Mouse (Mus musculus): Measurements from ENCODE around the gene Arvcf. TPM values are rescaled to one million over a fixed set of nuclear protein-coding genes. Genes with fewer than 3 reads are reported as not detected.

Arvcf gene
- polyA plus RNA-seq, 1 experiment from 2014 or later = 13.8 TPM

DNA sequence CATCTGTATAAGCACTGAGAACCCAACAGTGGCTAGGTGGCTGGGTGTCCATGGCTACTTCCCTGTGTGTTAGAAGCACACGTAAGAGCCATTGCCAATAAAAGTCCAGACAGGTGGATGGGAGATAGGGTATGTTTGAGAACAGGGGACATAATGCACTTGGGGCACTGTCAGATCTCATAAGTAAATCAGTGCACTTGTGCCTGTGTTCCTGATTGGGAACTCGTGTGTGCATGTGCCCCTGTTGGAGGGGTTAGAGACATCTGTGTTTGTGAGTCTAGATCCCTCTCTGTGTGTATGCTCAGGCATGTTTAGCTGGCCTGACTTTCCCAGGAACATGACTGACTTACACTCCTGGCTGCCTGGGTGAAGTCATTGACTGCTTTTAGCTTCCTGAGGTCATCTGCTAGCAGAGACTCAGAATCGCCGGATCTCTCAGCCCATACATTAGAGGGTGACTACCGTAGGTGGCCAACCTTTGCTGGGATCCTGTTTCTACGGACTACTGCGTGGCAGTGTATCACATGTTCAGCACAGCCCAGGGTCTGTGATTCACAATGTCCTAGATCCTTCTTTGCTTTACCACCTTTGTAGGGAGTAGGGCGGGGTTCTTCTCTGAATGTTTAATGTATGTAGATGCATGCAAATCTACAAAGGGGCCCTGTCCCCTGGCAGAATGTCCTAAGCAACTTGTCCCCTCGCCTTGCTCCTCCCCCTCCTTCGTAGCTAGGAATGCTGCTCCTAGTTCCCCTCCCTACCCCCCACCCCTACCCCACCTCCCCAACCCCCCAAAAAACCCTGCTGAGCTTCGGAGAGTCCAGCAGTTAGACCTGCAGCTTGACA lies 47.0 kb downstream of the Arvcf start:
- no peak overlapping the region for H3K4me2 ChIP-seq
- peaks cover 29% of the 10 kb centered on the region for H3K4me1 ChIP-seq (replicated peaks; ENCODE audit: control insufficient read depth, insufficient read depth, low read length)
- H3K9ac ChIP-seq (ENCODE audit: low read depth, low read length) = no peak overlapping the region
- no peaks in the 10 kb centered on the region for H3K9me3 ChIP-seq (ENCODE audit: control insufficient read depth, low read length)
- ATAC-seq (replicated peaks; ENCODE audit: low FRiP score) (no peak), DNase-seq (ENCODE audit: low spot score) (no peak)
- H3K4me3 ChIP-seq (ENCODE audit: low read depth, low read length) = no peak overlapping the region
- WGBS = 41% methylated on average over 11 of the region's 11 CpGs
- H3K27ac ChIP-seq (ENCODE audit: low read depth, low read length) = no peak overlapping the region
- no peaks in the 10 kb centered on the region for H3K27me3 ChIP-seq (replicated peaks; ENCODE audit: control insufficient read depth, insufficient read depth, low read length)
- peaks cover 10% of the 10 kb centered on the region for H3K36me3 ChIP-seq (ENCODE audit: control insufficient read depth, insufficient read depth, low read length)

DNA sequence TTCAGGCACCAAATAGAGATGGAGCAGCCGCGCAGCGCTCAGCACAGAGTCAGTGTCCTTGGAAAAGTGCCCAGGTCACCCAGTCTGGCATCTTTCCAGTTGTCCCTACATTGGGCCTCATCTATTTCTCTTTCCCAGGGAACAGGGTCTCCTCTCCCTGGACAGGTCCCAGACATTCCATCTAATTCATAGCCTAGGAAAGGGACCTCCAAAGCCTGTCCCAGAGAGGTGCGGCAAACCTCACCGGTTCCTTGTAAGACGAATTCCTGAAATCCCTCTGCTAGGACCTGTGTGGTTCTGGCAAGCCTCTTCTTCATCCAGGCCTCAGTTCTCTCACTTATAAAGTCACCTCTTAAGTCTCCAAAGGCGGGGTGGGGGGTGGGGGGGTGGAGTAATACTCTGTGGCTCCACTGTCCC lies 47.6 kb downstream of the Arvcf start:
- Histone ChIP-seq H3K36me3 (ENCODE audit: control insufficient read depth, insufficient read depth, low read length) (peaks cover 10% of the 10 kb centered on the region), H3K9ac (ENCODE audit: low read depth, low read length) (no peak overlapping the region), H3K27ac (ENCODE audit: low read depth, low read length) (no peak overlapping the region), H3K9me3 (ENCODE audit: control insufficient read depth, low read length) (no peaks in the 10 kb centered on the region), H3K4me2 (no peak overlapping the region), H3K27me3 (replicated peaks; ENCODE audit: control insufficient read depth, insufficient read depth, low read length) (no peaks in the 10 kb centered on the region), H3K4me1 (replicated peaks; ENCODE audit: control insufficient read depth, insufficient read depth, low read length) (peaks cover 31% of the 10 kb centered on the region), H3K4me3 (ENCODE audit: low read depth, low read length) (no peak overlapping the region)
- DNase-seq (ENCODE audit: low spot score) = no peak
- 63% methylated on average over 6 of the region's 7 CpGs for WGBS
- ATAC-seq (replicated peaks; ENCODE audit: low FRiP score) = no peak

DNA sequence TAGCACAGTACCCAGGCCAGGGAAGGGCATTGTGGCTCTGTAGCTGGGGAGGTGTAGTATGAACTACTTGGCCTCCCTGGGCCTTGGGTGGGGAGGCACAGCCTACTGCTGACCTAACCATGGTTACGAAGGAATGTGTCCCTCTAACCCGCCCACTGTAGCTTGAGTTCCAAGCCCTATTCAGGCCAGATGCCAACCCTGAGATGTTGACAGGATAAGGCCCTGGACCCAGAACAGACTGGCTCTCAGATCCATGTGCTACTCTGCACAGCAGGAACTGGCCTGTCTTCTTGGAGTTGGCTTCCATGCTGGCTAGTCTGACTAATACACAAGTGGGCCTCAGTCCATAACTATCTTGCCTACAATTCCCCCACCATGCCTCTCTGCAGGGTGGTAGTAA lies 48.2 kb downstream of the Arvcf start:
- H3K27ac ChIP-seq (ENCODE audit: low read depth, low read length) = no peak overlapping the region
- no peaks in the 10 kb centered on the region for H3K9me3 ChIP-seq (ENCODE audit: control insufficient read depth, low read length)
- H3K9ac ChIP-seq (ENCODE audit: low read depth, low read length) = no peak overlapping the region
- no peak overlapping the region for H3K4me3 ChIP-seq (ENCODE audit: low read depth, low read length)
- peaks cover 32% of the 10 kb centered on the region for H3K4me1 ChIP-seq (replicated peaks; ENCODE audit: control insufficient read depth, insufficient read depth, low read length)
- H3K27me3 ChIP-seq (replicated peaks; ENCODE audit: control insufficient read depth, insufficient read depth, low read length) = no peaks in the 10 kb centered on the region
- DNase-seq (ENCODE audit: low spot score) = no peak
- H3K4me2 ChIP-seq = no peak overlapping the region
- WGBS = 90% methylated on average over 2 of the region's 2 CpGs
- no peak for ATAC-seq (replicated peaks; ENCODE audit: low FRiP score)
- H3K36me3 ChIP-seq (ENCODE audit: control insufficient read depth, insufficient read depth, low read length) = peaks cover 10% of the 10 kb centered on the region

DNA sequence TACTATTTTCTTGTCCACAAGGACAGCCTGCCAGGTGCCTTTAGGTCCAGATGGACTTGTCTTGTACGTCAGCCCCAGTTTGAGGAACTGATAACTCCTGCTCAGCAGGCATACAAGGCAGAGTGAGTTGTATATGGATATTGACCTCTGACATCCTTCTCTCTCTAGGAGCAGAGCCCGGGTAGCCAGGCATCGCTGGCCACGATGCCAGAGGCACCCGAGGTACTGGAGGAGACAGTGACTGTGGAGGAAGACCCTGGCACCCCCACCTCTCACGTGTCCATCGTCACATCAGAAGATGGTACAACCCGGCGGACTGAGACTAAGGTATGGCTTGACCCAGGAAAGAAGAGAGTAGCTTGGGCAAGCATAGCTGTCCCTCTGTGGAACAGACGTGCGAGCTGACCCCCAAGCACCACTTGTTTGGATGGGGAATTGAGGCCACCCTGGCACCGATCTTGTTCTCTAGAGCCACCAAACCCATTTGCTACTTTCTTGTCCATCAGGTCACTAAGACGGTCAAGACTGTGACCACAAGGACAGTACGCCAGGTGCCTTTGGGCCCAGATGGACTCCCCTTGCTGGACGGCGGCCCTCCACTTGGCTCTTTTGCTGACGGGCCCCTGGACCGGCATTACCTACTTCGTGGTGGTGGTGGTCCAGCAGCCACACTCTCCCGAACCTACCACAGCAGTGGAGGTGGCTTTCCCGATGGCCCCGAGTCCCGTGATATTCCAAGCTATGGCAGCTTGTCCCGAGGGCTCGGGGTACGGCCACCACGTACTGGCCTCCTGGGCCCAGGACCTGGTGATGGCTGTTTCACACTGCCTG lies 49.0 kb downstream of the Arvcf start:
- WGBS = 94% methylated on average over 27 of the region's 27 CpGs
- no peak for ATAC-seq (replicated peaks; ENCODE audit: low FRiP score)
- H3K27ac ChIP-seq (ENCODE audit: low read depth, low read length) = no peak overlapping the region

DNA sequence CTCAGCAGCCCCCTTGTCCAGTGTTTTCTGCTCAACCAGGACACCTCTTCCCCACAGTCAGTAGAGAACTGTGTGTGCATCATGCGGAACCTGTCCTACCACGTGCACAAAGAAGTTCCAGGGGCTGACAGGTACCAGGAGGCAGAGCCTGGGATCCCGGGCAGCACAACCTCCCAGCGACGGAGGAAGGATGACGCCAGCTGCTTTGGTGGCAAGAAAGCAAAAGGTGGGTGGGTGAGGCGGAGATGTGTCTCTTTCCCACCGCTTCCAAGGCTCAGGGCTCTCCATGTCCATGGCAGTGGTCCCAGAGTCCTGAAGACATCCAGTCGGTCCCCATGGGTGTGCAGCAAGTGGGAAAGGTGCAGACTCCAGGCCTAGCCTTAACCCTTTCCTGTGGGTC lies 52.0 kb downstream of the Arvcf start:
- peaks cover 15% of the 10 kb centered on the region for H3K36me3 ChIP-seq (ENCODE audit: control insufficient read depth, insufficient read depth, low read length)
- H3K4me3 ChIP-seq (ENCODE audit: low read depth, low read length) = no peak overlapping the region
- no peaks in the 10 kb centered on the region for H3K27me3 ChIP-seq (replicated peaks; ENCODE audit: control insufficient read depth, insufficient read depth, low read length)
- WGBS = 81% methylated on average over 9 of the region's 9 CpGs
- H3K4me1 ChIP-seq (replicated peaks; ENCODE audit: control insufficient read depth, insufficient read depth, low read length) = peaks cover 7% of the 10 kb centered on the region
- DNase-seq (ENCODE audit: low spot score) (no peak), ATAC-seq (replicated peaks; ENCODE audit: low FRiP score) (no peak)
- no peak overlapping the region for H3K9ac ChIP-seq (ENCODE audit: low read depth, low read length)
- H3K4me2 ChIP-seq = no peak overlapping the region
- no peaks in the 10 kb centered on the region for H3K9me3 ChIP-seq (ENCODE audit: control insufficient read depth, low read length)
- no peak overlapping the region for H3K27ac ChIP-seq (ENCODE audit: low read depth, low read length)

More for the DNA sequence above, 49.0 kb downstream of the Arvcf start:
- Histone ChIP-seq H3K4me2 (no peak overlapping the region), H3K4me3 (ENCODE audit: low read depth, low read length) (no peak overlapping the region), H3K27me3 (replicated peaks; ENCODE audit: control insufficient read depth, insufficient read depth, low read length) (no peaks in the 10 kb centered on the region), H3K9me3 (ENCODE audit: control insufficient read depth, low read length) (no peaks in the 10 kb centered on the region), H3K9ac (ENCODE audit: low read depth, low read length) (no peak overlapping the region), H3K36me3 (ENCODE audit: control insufficient read depth, insufficient read depth, low read length) (peaks cover 12% of the 10 kb centered on the region), H3K4me1 (replicated peaks; ENCODE audit: control insufficient read depth, insufficient read depth, low read length) (peaks cover 25% of the 10 kb centered on the region)
- DNase-seq (ENCODE audit: low spot score) = no peak

DNA sequence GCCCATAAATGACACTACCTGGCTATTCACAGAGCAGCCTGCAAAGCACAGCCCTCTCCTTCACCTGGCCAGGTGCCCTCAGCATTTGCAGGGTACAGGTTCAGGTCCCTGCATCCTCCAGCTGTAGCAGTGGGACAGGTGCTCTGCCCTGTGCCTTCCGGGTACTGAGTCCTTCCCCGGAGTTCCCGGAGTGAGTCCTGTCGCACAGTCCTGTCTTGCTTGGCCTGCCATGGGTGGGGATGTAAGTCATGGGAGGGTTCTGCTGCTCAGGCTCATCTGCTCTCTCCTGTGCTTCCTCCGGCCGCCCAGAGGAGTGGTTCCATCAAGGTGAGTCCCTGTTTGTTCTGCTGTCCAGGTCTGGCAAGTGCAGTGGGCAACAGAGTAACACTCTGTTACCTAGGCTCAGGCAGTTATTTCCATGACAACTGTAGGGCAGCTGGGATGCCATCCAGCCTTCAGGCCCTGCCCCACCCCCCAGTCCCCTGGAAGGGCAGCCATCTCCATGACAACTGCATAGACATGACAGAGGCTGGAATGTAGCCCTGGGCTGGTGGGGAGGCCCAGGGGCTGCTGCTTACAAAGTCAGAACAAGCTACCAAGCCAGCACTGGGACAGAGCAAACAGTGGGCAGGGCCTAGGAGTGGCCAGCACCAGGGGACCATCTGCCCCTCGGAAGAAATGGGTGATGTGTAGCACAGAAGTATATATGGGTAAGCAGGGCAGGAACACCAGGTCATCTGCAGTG lies 52.7 kb downstream of the Arvcf start:
- WGBS = 63% methylated on average over 7 of the region's 7 CpGs
- H3K9ac ChIP-seq (ENCODE audit: low read depth, low read length) = no peak overlapping the region
- H3K4me1 ChIP-seq (replicated peaks; ENCODE audit: control insufficient read depth, insufficient read depth, low read length) = peaks cover 7% of the 10 kb centered on the region
- no peaks in the 10 kb centered on the region for H3K9me3 ChIP-seq (ENCODE audit: control insufficient read depth, low read length)
- ATAC-seq (replicated peaks; ENCODE audit: low FRiP score) = peak; percentile 34
- H3K4me3 ChIP-seq (ENCODE audit: low read depth, low read length) = no peak overlapping the region
- H3K4me2 ChIP-seq = no peak overlapping the region
- H3K27me3 ChIP-seq (replicated peaks; ENCODE audit: control insufficient read depth, insufficient read depth, low read length) = no peaks in the 10 kb centered on the region
- H3K36me3 ChIP-seq (ENCODE audit: control insufficient read depth, insufficient read depth, low read length) = peaks cover 15% of the 10 kb centered on the region
- H3K27ac ChIP-seq (ENCODE audit: low read depth, low read length) = no peak overlapping the region
- DNase-seq (ENCODE audit: low spot score) = no peak

DNA sequence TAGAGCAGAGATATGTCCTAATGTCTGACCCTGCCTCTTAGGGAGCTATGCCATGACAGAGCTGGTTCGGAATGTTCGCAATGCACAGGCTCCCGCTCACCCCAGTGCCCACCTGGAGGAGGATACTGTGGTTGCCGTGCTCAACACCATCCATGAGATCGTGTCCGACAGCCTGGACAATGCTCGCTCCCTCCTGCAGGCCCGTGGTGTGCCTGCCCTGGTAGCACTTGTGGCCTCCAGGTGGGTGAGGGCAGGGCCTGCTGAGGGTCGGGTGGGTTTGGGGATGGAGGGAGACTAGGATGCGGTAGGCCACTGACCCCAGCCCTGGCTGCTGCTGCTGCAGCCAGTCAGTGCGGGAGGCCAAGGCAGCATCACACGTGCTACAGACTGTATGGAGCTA lies 55.3 kb downstream of the Arvcf start:
- no peak for ATAC-seq (replicated peaks; ENCODE audit: low FRiP score)
- no peaks in the 10 kb centered on the region for H3K9me3 ChIP-seq (ENCODE audit: control insufficient read depth, low read length)
- H3K27ac ChIP-seq (ENCODE audit: low read depth, low read length) = no peak overlapping the region
- no peak overlapping the region for H3K4me3 ChIP-seq (ENCODE audit: low read depth, low read length)
- no peak for DNase-seq (ENCODE audit: low spot score)
- H3K9ac ChIP-seq (ENCODE audit: low read depth, low read length) = no peak overlapping the region
- no peaks in the 10 kb centered on the region for H3K27me3 ChIP-seq (replicated peaks; ENCODE audit: control insufficient read depth, insufficient read depth, low read length)
- peaks cover 14% of the 10 kb centered on the region for H3K4me1 ChIP-seq (replicated peaks; ENCODE audit: control insufficient read depth, insufficient read depth, low read length)
- 89% methylated on average over 12 of the region's 12 CpGs for WGBS
- no peak overlapping the region for H3K4me2 ChIP-seq
- peaks cover 15% of the 10 kb centered on the region for H3K36me3 ChIP-seq (ENCODE audit: control insufficient read depth, insufficient read depth, low read length)

DNA sequence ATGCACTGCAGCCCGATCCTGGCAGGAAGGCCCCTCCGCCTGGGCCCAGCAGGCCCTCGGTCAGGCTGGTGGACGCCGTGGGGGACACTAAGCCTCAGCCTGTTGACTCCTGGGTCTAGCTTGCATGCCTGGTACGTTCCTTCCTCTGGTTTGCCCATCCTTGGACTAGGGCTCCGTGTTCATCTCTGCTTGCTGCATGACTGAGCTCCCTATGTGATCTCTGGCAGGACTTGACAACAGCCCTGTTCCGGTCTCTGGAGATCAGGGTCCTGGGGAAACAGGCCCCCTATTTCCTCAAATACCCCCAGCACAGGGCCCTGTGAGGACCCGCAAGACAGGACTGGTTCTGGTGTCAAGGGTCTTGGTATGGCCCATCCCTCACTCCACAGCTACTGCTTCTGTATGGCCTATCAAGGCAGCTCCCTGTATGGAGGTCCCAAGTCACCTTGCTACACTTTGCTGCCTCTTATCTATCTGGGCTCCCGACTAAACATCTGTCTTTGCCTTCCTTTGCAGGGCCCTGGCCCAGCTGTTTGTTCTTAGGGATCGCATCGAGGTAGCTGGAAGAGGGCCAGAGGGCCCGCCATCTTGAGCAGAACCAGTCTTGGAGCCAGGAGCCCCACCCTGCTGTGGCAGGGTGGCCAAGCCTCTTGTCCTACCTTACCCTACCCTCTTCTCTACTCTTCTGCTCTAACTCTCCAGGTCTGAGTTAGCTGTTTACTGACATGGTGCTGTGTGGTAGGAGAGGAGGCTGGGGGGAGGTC lies 57.3 kb downstream of the Arvcf start:
- Histone ChIP-seq H3K36me3 (ENCODE audit: control insufficient read depth, insufficient read depth, low read length) (peaks cover 26% of the 10 kb centered on the region), H3K4me3 (ENCODE audit: low read depth, low read length) (no peak overlapping the region), H3K4me2 (no peak overlapping the region), H3K27me3 (replicated peaks; ENCODE audit: control insufficient read depth, insufficient read depth, low read length) (no peaks in the 10 kb centered on the region), H3K4me1 (replicated peaks; ENCODE audit: control insufficient read depth, insufficient read depth, low read length) (peaks cover 14% of the 10 kb centered on the region), H3K9ac (ENCODE audit: low read depth, low read length) (no peak overlapping the region), H3K27ac (ENCODE audit: low read depth, low read length) (no peak overlapping the region), H3K9me3 (ENCODE audit: control insufficient read depth, low read length) (no peaks in the 10 kb centered on the region)
- WGBS = 85% methylated on average over 13 of the region's 13 CpGs
- DNase-seq (ENCODE audit: low spot score) (no peak), ATAC-seq (replicated peaks; ENCODE audit: low FRiP score) (no peak)

Measured in liver, embryonic 11.5 days (tissue).